Mouse (Mus musculus): ENCODE measurements at regions not wholly inside any gene's neighbourhood (a gene's known extent, or its start where the extent isn't known, plus 50 kb on each side); places are given as distances from the start of the nearest gene placed in this dataset.

DNA sequence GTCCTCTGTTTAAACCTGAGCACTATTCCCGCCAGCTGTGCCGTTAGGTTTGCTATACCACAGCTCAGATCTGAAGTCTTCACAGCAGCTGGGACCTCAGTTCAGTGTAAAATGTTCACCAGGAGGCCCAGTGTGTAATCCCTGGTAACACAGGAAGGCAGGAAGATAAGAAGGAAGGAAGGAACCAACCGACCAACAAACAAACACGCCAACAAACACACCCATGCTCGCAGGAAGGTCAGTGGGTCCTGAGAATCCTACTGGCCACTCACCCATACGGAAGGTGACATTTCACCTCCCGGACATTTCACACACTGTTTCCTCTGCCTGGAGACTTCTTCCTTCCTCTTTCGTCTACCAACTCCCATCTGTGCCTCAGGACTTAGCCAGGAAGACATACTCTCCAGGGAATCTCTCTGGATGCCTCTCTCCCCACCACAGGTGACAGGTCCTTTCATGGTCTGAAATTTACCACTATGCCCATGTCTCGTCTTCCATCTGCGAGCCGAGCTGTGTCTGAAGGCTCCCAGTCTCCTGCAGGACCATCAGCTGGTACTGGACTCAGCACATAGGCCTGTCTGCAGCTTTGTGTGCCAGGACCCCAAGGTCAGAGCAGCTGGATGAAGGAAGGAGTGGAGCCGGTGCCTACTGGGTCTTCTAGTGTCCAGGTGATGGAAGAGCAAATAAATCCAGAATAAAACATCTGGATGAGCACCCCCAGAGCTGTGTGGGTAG lies 61.1 kb upstream of the Xpa start:
- TF ChIP-seq MYOG (IDR thresholded peaks at IDR 0.05; ENCODE audit: control insufficient read depth, extremely low read depth, insufficient read length) (no peak), FOSL1 (IDR thresholded peaks at IDR 0.05; ENCODE audit: insufficient read depth, low read length, poor library complexity, severe bottlenecking) (no peak), CEBPB (IDR thresholded peaks at IDR 0.05; ENCODE audit: low read depth) (no peak), CTCF (IDR thresholded peaks at IDR 0.05; ENCODE audit: control insufficient read depth, insufficient read depth, insufficient read length) (no peak), USF1 (IDR thresholded peaks at IDR 0.05; ENCODE audit: low read depth) (no peak)
